Mouse (Mus musculus) liver, postnatal 0 days (tissue): ENCODE results near the gene Sik1. TPM values are rescaled to one million over a fixed set of nuclear protein-coding genes. Genes with fewer than 3 reads are reported as not detected.

Source experiments
- ATAC-seq: fragments of 200-750 bp; cut with Nextera tagmentation; 2 replicates; pipeline ENCODE4 v1.8.0; 2017; ENCODE audit warnings: mild to moderate bottlenecking, moderate library complexity
- DNase-seq: peaks from one replicate; pipeline ENCODE4 v3.0.0-alpha.2; 2016
- H3K27ac ChIP-seq: fragments of 300-500 bp; sonication (generic); 2 replicates; pipeline ENCODE4 v1.5.1; 2014; ENCODE audit warnings: antibody characterized with exemption, moderate library complexity, mild to moderate bottlenecking, low read depth
- H3K27me3 ChIP-seq: fragments of 300-500 bp; sonication (generic); 2 replicates; pipeline ENCODE4 v1.6.1; 2014; ENCODE audit warnings: low read length, control low read depth, mixed read lengths; ENCODE audit not compliant: insufficient read depth
- H3K36me3 ChIP-seq: fragments of 300-500 bp; sonication (generic); replicated peaks from 2 replicates; pipeline ENCODE4 v1.6.1; 2014; ENCODE audit warnings: mild to moderate bottlenecking, control low read depth, low read length, moderate library complexity, mixed read lengths; ENCODE audit not compliant: insufficient read depth
- H3K4me1 ChIP-seq: fragments of 300-500 bp; sonication (generic); 2 replicates; pipeline ENCODE4 v1.6.1; 2014; ENCODE audit warnings: antibody characterized with exemption, mild to moderate bottlenecking, control low read depth; ENCODE audit not compliant: insufficient read depth
- H3K4me2 ChIP-seq: fragments of 300-500 bp; sonication (generic); 2 replicates; pipeline ENCODE4 v1.6.1; 2014; ENCODE audit warnings: low read depth, mild to moderate bottlenecking, low read length, moderate library complexity, mixed read lengths
- H3K4me3 ChIP-seq: fragments of 300-500 bp; sonication (generic); 2 replicates; pipeline ENCODE4 v1.5.1; 2014; ENCODE audit warnings: low read depth, low read length
- H3K9ac ChIP-seq: fragments of 300-500 bp; sonication (generic); replicated peaks from 2 replicates; pipeline ENCODE4 v1.6.1; 2014; ENCODE audit warnings: mild to moderate bottlenecking, moderate library complexity
- H3K9me3 ChIP-seq: fragments of 300-500 bp; sonication (generic); 2 replicates; pipeline ENCODE4 v1.6.1; 2016; ENCODE audit warnings: mild to moderate bottlenecking, control low read depth, low read length, mixed read lengths
- CTCF ChIP-seq: sonication (generic); IDR thresholded peaks from 2 replicates; pipeline ENCODE4 v1.5.1; 2016; ENCODE audit warnings: antibody characterized with exemption, low read depth
- EP300 ChIP-seq: IDR thresholded peaks from 2 replicates; pipeline ENCODE4 v1.6.1; 2016; ENCODE audit warnings: antibody characterized with exemption, low read depth, mild to moderate bottlenecking
- WGBS: fragments of 180-500 bp; shearing (Covaris S2); extraction: QIAGEN DNeasy Blood & Tissue Kit; methylation state at CpG from one replicate; pipeline ENCODE4 v1.1.7; 2014; ENCODE audit not compliant: insufficient replicate concordance; 5-methylcytosine and 5-hydroxymethylcytosine counted together
- polyA plus RNA-seq: library from polyadenylated mRNA; unstranded; fragments of >200 nt; fragmentation: Nextera tagmentation; extraction: Ambion mirVana; gene quantifications from 2 replicates; pipeline ENCODE4 v1.2.1, GENCODE M21; 2015

The Sik1 gene
- polyA plus RNA-seq, 1 experiment from 2014 or later = 7.8 TPM

DNA sequence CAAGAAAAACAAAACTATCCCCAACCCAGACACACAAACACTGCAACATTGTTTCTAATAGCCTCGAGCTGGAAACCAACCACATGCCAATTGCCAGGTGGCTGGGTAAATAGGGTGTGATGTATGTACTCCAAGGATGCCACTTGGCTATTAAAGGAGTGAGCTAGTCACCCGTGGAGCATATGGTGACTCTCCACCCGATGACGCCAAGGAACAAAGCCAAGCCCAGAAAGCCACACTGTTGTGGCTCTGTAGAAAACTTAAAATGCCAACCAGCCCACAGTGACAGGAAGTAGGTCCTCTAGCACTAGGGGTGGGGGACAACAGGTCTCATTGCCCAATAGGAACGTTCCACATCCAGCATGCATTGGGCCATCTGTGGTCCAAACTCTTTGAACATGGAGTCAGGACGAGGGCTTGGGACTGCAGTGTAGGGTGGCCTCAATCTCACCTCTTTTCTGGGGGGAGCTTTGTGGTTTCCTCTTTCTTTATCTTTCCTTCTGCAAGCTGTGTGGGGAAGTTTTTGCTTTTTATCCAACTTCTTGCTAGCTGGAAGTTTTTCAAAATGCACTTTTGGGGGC is 15.1 kb downstream of the Sik1 start:
- Histone ChIP-seq H3K9ac (no peak overlapping the region), H3K27ac (peak overlapping the region; percentile 80), H3K27me3 (no peaks in the 10 kb centered on the region), H3K4me3 (no peak overlapping the region), H3K4me2 (no peak overlapping the region), H3K36me3 (peaks cover 14% of the 10 kb centered on the region), H3K4me1 (peaks cover 68% of the 10 kb centered on the region), H3K9me3 (no peaks in the 10 kb centered on the region)
- no peak for TF ChIP-seq EP300
- ATAC-seq (no peak), DNase-seq (no peak)
- 31% methylated on average over 6 of the region's 6 CpGs for WGBS

DNA sequence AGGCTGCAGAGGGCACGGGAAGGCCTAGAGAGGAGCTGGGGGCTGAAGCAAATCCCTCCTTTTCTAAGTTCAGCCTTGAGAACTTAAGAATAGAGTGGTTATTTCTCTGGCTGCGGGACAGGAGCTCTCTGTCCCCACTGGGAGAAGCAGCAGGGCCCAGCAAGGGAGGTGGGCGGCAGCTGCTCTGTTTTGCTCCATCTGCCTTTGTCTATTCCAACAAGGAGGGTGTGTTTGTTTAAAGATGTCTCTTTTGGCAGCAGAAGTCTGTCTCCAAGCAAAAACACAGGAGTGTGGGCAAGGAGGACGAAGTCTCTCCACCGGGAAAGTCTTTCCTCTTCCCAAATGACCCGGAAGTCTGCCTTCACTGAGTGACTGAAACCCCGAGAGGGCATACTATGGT is 18.8 kb downstream of the Sik1 start:
- no peaks in the 10 kb centered on the region for H3K9me3 ChIP-seq
- no peaks in the 10 kb centered on the region for H3K36me3 ChIP-seq
- H3K4me2 ChIP-seq = no peak overlapping the region
- H3K27ac ChIP-seq = peak overlapping the region; percentile 89
- H3K9ac ChIP-seq = no peak overlapping the region
- no peak for DNase-seq
- TF ChIP-seq EP300 (no peak), CTCF (no peak)
- H3K4me1 ChIP-seq = peaks cover 75% of the 10 kb centered on the region
- no peaks in the 10 kb centered on the region for H3K27me3 ChIP-seq
- 62% methylated on average over 7 of the region's 7 CpGs for WGBS
- ATAC-seq = no peak
- H3K4me3 ChIP-seq = no peak overlapping the region

DNA sequence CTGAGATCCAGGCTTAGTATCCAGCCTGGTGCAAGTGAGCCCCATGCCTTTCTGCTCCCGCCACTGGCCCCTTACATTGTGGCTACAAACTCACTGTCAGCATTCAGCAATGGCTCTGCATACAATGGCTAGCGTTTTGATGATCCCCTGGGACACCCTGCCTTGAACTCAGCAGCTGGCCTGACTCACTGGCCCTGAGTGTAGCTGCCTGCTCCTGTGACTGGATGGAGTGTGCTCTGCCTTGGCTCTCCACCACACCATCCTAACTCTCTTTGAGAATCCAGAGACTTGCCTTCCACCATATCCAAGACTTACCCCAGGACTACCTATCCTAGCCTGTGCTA is 19.4 kb downstream of the Sik1 start:
- ATAC-seq = no peak
- Histone ChIP-seq H3K36me3 (no peaks in the 10 kb centered on the region), H3K27me3 (no peaks in the 10 kb centered on the region), H3K4me1 (peaks cover 75% of the 10 kb centered on the region), H3K4me3 (no peak overlapping the region), H3K9ac (no peak overlapping the region), H3K4me2 (peak overlapping the region; percentile 18; the same call in 1 of the 2 replicates), H3K27ac (peak overlapping the region; percentile 89), H3K9me3 (no peaks in the 10 kb centered on the region)
- TF ChIP-seq CTCF (no peak), EP300 (no peak)
- WGBS = 46% methylated on average over 2 of the region's 2 CpGs
- DNase-seq = no peak

DNA sequence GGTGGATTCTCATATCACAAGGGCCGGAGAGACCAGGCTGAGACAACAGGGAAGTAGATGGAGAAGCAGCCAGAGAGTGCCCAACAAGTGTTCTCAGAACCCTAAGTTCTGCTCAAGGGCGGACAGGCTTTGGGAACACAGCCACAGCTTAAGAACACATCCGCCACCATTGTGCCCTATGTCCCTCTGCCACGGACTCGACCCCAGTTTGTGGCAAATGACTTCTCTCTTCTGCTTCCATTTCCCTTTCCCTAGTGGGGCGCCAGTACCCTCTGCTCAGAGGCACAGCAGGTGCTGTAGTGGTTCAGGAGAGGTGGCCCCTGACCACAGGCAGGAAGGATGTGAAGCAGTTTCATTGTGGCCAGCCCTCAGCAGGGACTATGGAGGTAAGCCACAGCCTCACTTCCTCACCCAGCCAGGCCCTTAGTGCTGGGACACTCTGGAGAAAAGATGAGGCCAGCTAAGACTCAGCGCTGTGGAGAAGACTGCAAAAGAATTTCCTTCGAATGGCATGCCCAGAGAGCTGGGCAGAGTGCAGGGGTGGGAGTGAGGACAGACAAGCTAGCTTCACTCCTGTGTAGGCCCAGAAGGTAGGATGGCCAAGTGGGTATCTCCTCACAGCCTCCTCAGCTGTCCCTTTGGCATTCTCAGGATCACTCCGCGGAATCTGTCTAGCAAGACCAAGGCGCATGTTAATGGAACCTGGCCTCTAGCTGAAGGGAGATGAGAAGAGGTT is 19.9 kb downstream of the Sik1 start:
- DNase-seq = peak; percentile 65
- H3K4me1 ChIP-seq = peaks cover 77% of the 10 kb centered on the region
- H3K27me3 ChIP-seq = no peaks in the 10 kb centered on the region
- H3K9me3 ChIP-seq = no peaks in the 10 kb centered on the region
- peak; percentile 58 for ATAC-seq
- WGBS = 62% methylated on average over 11 of the region's 11 CpGs
- H3K27ac ChIP-seq = peak overlapping the region; percentile 89
- no peaks in the 10 kb centered on the region for H3K36me3 ChIP-seq
- peak overlapping the region; percentile 33 for H3K4me2 ChIP-seq
- H3K4me3 ChIP-seq = no peak overlapping the region
- H3K9ac ChIP-seq = no peak overlapping the region
- TF ChIP-seq CTCF (0 out of 2 replicates have a peak, but pooled peaks have one; percentile 6), EP300 (0 out of 2 replicates have a peak, but pooled peaks have one; percentile 4)

DNA sequence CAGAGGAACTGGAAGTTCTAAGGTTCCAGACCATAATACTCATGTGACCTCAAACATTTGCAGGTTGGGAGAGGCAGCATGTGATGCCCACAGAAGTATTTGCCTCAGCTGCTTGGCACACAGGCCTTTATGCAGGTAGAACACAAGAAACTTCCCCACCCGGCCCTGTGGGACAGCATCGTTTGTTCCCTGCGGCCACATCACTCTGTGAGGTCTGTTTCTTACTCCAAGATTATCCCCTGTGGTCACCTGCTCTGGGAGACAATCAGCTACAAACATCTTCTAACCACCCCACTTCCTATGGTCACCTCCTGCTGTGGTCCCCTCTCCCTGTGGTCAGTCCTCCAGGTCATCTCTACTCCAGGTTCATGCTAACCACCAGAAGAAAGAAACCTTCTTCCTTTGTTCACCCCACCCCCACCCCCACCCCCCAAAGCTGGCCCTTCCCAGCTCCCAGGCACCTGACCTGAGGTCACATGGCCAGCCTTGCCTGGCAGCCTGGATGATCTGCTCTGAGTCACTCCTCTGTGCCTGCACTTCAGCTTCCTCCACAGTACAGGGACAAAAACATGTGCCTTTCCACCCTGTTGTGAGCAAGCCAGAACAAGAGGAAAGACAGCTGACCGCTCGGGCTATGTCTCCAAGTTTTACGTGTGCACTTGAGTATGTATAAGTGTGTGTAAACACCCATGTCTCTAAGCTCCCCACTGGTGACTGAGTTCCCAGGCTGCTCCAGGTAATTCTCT is 21.1 kb downstream of the Sik1 start:
- 54% methylated on average over 6 of the region's 6 CpGs for WGBS
- H3K36me3 ChIP-seq = no peaks in the 10 kb centered on the region
- H3K4me2 ChIP-seq = peak overlapping the region; percentile 33
- H3K9me3 ChIP-seq = no peaks in the 10 kb centered on the region
- no peak for DNase-seq
- H3K4me3 ChIP-seq = no peak overlapping the region
- H3K4me1 ChIP-seq = peaks cover 73% of the 10 kb centered on the region
- TF ChIP-seq EP300 (no peak), CTCF (no peak)
- no peak overlapping the region for H3K9ac ChIP-seq
- ATAC-seq = peak; percentile 47; the same call in 1 of the 2 replicates
- peak overlapping the region; percentile 89 for H3K27ac ChIP-seq
- no peaks in the 10 kb centered on the region for H3K27me3 ChIP-seq

DNA sequence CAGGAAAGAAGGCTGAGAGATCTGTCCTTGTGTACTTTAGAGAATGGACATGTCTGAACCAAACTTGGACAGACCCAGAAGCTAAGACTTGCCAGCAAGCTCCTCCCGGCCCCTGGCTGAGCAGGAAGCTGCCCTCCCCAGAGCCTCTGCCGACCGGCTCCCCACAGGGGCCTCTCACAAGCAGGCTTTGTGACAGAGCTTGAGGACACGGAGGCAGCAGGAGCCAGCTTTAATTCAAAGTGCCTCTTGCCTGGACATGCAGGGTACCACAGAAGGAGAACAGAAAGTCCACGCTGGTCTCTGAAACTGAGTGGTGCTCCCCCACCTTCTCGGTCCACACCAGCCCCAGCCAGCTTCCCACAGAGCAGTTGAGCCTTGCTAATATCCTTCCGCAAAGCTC is 21.9 kb downstream of the Sik1 start:
- no peak for TF ChIP-seq CTCF
- TF ChIP-seq EP300 = no peak
- Histone ChIP-seq H3K9ac (no peak overlapping the region), H3K27me3 (no peaks in the 10 kb centered on the region), H3K9me3 (no peaks in the 10 kb centered on the region), H3K4me2 (peak overlapping the region; percentile 15; the same call in 1 of the 2 replicates), H3K4me1 (peaks cover 69% of the 10 kb centered on the region), H3K36me3 (no peaks in the 10 kb centered on the region), H3K4me3 (no peak overlapping the region), H3K27ac (peak overlapping the region; percentile 89)
- DNase-seq = no peak
- ATAC-seq = peak; percentile 11; the same call in 1 of the 2 replicates
- WGBS = 19% methylated on average over 7 of the region's 7 CpGs
